Mouse (Mus musculus) limb, embryonic 15.5 days (tissue): ENCODE measurements around the gene Ak2. TPM values are rescaled to one million over a fixed set of nuclear protein-coding genes. Genes with fewer than 3 reads are reported as not detected.
A peak's percentile ranks its signal among the peaks of the same experiment; 100 is the strongest.

Source experiments
- ATAC-seq: fragments of 200-750 bp; cut with Nextera tagmentation; 2 replicates; pipeline ENCODE4 v1.8.0; 2017; ENCODE audit warnings: low read depth, moderate TSS enrichment; ENCODE audit not compliant: insufficient number of reproducible peaks, low FRiP score, low TSS enrichment
- H3K27ac ChIP-seq: fragments of 300-500 bp; sonication (generic); 2 replicates; pipeline ENCODE4 v1.5.1; 2015; ENCODE audit warnings: moderate library complexity, mild to moderate bottlenecking, inconsistent platforms
- H3K27me3 ChIP-seq: fragments of 300-500 bp; sonication (generic); 2 replicates; pipeline ENCODE4 v1.6.1; 2015; ENCODE audit warnings: inconsistent platforms
- H3K36me3 ChIP-seq: fragments of 300-500 bp; sonication (generic); 2 replicates; pipeline ENCODE4 v1.6.1; 2015; ENCODE audit warnings: inconsistent platforms
- H3K4me1 ChIP-seq: fragments of 300-500 bp; sonication (generic); 2 replicates; pipeline ENCODE4 v1.6.1; 2015; ENCODE audit warnings: inconsistent platforms
- H3K4me2 ChIP-seq: fragments of 300-500 bp; sonication (generic); 2 replicates; pipeline ENCODE4 v1.6.1; 2015; ENCODE audit warnings: mild to moderate bottlenecking, inconsistent platforms
- H3K4me3 ChIP-seq: fragments of 300-500 bp; sonication (generic); 2 replicates; pipeline ENCODE4 v1.5.1; 2015; ENCODE audit warnings: mild to moderate bottlenecking, inconsistent platforms
- H3K9ac ChIP-seq: fragments of 300-500 bp; sonication (generic); 2 replicates; pipeline ENCODE4 v1.6.1; 2015; ENCODE audit warnings: inconsistent platforms
- H3K9me3 ChIP-seq: fragments of 300-500 bp; sonication (generic); 2 replicates; pipeline ENCODE4 v1.6.1; 2016; ENCODE audit warnings: inconsistent platforms
- WGBS: fragments of 180-500 bp; shearing (Covaris S2); methylation state at CpG from one replicate; pipeline ENCODE4 v1.1.7; 2015; 5-methylcytosine and 5-hydroxymethylcytosine counted together
- polyA plus RNA-seq: library from polyadenylated mRNA; unstranded; fragments of >200 nt; fragmentation: Nextera tagmentation; extraction: Ambion mirVana; gene quantifications from 2 replicates; pipeline ENCODE4 v1.2.1, GENCODE M21; 2015

The Ak2 gene
- polyA plus RNA-seq, 1 experiment from 2014 or later: 241 TPM

DNA sequence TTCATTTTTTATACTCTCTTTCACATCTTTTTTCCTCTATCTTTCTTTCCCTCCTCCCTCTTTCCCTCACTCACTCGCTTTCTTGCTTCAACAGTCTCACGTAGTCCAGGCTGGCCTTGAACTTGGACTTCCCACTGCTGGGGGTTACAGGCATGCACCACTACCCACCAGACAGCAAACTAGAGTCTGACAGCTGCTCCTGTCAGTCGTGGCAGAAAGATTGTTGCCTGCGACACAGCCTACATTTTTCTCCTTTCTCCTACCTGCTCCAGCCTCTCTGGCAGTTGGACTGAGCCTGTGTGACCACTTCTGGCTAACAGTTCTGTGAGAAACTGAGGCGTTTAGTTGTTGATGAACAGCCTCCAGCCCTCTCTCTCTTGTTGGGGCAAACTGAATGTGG lies 63.8 kb downstream of the Ak2 start:
- Histone ChIP-seq H3K9me3 (no peaks in the 10 kb centered on the region), H3K4me2 (no peak overlapping the region), H3K4me1 (peaks cover 9% of the 10 kb centered on the region), H3K4me3 (no peak overlapping the region), H3K9ac (no peak overlapping the region), H3K27ac (no peak overlapping the region), H3K27me3 (peaks cover 13% of the 10 kb centered on the region), H3K36me3 (no peaks in the 10 kb centered on the region)
- no peak for ATAC-seq
- WGBS: 78% methylated on average over 5 of the region's 5 CpGs

DNA sequence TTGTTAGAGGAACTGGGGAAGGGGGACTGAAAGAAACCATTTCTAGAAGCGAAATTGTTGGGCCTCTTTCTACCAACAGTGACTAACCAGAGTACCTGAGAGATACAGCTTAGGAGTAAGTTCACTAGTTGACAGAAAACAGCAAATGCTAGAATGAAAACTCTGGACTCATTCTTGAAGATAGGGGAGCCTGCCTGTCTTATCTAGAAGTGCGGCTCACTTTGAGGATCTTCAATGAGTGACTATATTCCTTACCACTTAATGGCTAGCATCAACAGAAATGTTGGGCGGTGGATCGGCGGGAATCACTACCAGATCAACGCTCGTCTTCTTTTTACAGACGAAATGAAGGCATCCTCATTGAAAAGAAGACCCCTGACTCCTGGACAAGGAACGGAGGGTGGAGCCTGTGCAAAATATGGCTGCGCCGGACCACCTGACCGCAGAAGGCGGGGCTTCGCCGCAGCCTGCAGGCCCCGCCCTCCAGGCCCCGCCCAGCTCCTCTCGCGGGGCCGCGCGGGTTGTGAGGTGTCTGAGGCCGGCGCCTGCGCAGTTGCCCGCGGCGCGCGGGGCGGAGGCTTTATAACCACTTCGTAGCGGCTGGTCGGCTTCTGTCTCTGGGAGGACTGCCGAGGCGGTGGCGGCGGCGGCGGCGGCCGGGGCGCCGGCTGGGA lies 65.9 kb downstream of the Ak2 start:
- H3K27me3 ChIP-seq: no peaks in the 10 kb centered on the region
- WGBS: 4% methylated on average over 35 of the region's 44 CpGs
- no peaks in the 10 kb centered on the region for H3K9me3 ChIP-seq
- H3K36me3 ChIP-seq: no peaks in the 10 kb centered on the region
- peak overlapping the region; percentile 91 for H3K9ac ChIP-seq
- peak overlapping the region; percentile 91 for H3K27ac ChIP-seq
- H3K4me2 ChIP-seq: peak overlapping the region; percentile 96
- peak; percentile 94 for ATAC-seq
- H3K4me3 ChIP-seq: peak overlapping the region; percentile 83
- H3K4me1 ChIP-seq: peaks cover 9% of the 10 kb centered on the region

DNA sequence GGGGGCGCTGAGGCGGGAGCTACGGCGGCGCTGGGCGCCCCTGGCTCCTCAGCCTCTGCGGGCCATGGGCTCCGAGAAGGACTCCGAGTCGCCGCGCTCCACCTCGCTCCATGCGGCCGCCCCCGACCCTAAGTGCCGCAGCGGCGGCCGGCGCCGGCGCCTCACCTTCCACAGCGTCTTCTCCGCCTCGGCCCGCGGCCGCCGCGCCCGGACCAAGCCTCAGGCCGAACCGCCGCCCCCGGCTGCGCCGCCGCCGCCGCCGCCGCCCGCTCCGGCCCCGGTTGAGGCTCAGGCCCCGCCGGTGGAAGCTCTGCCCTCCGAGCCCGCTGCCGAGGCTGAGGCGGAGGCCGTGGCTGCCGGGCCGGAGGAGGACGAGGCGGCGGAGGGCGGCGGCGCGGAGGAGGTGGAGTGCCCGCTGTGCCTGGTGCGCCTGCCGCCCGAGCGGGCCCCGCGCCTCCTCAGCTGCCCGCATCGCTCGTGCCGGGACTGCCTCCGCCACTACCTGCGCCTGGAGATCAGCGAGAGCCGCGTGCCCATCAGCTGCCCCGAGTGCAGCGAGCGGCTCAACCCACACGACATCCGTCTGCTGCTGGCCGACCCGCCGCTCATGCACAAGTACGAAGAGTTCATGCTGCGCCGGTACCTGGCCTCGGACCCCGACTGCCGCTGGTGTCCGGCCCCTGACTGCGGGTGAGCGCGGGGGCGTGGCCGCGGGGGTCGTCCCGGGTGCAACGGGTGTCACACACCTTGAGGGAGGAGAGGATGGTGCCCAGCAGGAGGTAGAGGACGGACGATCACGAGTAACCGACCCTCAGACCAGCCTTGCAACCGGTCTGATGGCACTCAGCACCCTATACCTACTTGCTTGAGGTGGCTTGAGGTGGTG lies 66.7 kb downstream of the Ak2 start, which contains the start of gene Rnf19b:
Gene Rnf19b (plus strand): TSS at position 65 of the 886 bp plus-strand sequence.
- Histone ChIP-seq H3K27me3 (no peaks in the 10 kb centered on the region), H3K36me3 (no peaks in the 10 kb centered on the region), H3K4me1 (peaks cover 9% of the 10 kb centered on the region), H3K4me3 (peak within 1 kb of the TSS; percentile 83), H3K27ac (peak within 1 kb of the TSS; percentile 91), H3K4me2 (peak within 1 kb of the TSS; percentile 96), H3K9ac (peak within 1 kb of the TSS; percentile 91), H3K9me3 (no peaks in the 10 kb centered on the region)
- ATAC-seq: peak; percentile 21; the same call in 1 of the 2 replicates
- under 1% methylated on average over 69 of the region's 107 CpGs for WGBS

DNA sequence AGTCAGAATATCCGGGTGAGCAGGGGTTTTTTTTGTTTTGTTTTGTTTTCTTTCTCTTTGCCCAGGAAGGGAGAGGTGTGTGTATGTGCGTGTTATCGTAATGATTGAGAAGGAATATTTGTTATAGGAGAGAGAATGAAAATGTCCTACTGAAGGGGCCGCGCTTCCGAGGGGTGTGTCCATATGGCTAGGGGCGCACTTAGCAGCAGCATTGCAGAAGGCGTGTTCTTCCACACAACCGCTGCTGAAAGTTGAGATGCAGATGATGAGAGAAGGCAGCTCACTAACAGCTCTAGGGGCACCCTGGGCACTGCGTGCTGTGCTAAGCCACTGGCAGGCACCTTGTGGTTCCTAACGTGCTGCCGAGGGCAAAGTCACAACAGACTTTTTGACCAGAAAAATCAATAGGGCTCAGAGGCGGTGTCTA lies 67.4 kb downstream of the Ak2 start:
- peak overlapping the region; percentile 83 for H3K4me3 ChIP-seq
- ATAC-seq: no peak
- H3K27me3 ChIP-seq: no peaks in the 10 kb centered on the region
- 2% methylated on average over 13 of the region's 13 CpGs for WGBS
- no peaks in the 10 kb centered on the region for H3K9me3 ChIP-seq
- peak overlapping the region; percentile 91 for H3K9ac ChIP-seq
- no peaks in the 10 kb centered on the region for H3K36me3 ChIP-seq
- H3K4me1 ChIP-seq: peaks cover 9% of the 10 kb centered on the region
- H3K4me2 ChIP-seq: peak overlapping the region; percentile 96
- peak overlapping the region; percentile 91 for H3K27ac ChIP-seq

DNA sequence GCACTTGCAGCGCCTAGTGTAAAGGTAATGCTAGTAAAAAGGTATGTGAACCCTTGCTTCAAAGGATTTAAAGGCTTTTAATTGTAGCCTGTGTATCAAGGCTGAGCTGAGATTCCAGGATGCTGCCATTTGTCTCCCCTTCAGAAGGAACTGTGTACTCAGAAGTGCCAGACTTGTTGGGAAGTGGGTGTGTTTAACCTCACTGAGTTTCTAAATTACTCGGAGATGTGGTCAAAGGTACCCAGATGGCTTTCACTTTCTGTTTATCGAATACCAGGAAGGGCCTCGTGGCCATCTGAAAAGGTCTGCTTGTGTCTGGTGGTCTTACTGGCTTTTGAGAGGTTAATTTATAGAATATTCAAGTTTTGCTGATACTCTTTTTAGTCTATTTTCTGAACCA lies 68.2 kb downstream of the Ak2 start:
- no peaks in the 10 kb centered on the region for H3K36me3 ChIP-seq
- H3K4me2 ChIP-seq: peak overlapping the region; percentile 96
- H3K27ac ChIP-seq: no peak overlapping the region
- peaks cover 9% of the 10 kb centered on the region for H3K4me1 ChIP-seq
- H3K9ac ChIP-seq: no peak overlapping the region
- H3K27me3 ChIP-seq: no peaks in the 10 kb centered on the region
- H3K4me3 ChIP-seq: peak overlapping the region; percentile 83
- 28% methylated on average over 4 of the region's 4 CpGs for WGBS
- no peak for ATAC-seq
- H3K9me3 ChIP-seq: no peaks in the 10 kb centered on the region

Other genes with a start within 250 kb of the Ak2 start
- 0.24 and 0.25 TPM in 2 replicates for gene A3galt2, start 236.6 kb upstream of the Ak2 start, polyA plus RNA-seq
- gene Zfp362, start 185.9 kb upstream of the Ak2 start, polyA plus RNA-seq: 33.1 and 37.4 TPM in 2 replicates
- gene Trim62, start 108.4 kb upstream of the Ak2 start, polyA plus RNA-seq: 5.5 and 5.7 TPM in 2 replicates
- gene Azin2, start 29.5 kb upstream of the Ak2 start, polyA plus RNA-seq: 27.0 and 27.1 TPM in 2 replicates
- 9.6 and 11.5 TPM in 2 replicates for gene Rnf19b, start 66.3 kb downstream of the Ak2 start, polyA plus RNA-seq
- 27.5 and 32.3 TPM in 2 replicates for gene Tmem54, start 113.6 kb downstream of the Ak2 start, polyA plus RNA-seq
- 1.4 and 1.5 TPM in 2 replicates for gene Hpca, start 130.1 kb downstream of the Ak2 start, polyA plus RNA-seq
- gene Fndc5, start 145.0 kb downstream of the Ak2 start, polyA plus RNA-seq: 17.4 and 22.9 TPM in 2 replicates
- gene S100pbp, start 197.8 kb downstream of the Ak2 start, polyA plus RNA-seq: 16.5 and 18.8 TPM in 2 replicates
- gene Yars, start 197.8 kb downstream of the Ak2 start, polyA plus RNA-seq: 80.5 and 82.6 TPM in 2 replicates